Mouse (Mus musculus) forebrain, embryonic 12.5 days (tissue): Measurements from ENCODE around the gene Pxmp4. TPM values are rescaled to one million over a fixed set of nuclear protein-coding genes. Genes with fewer than 3 reads are reported as not detected.

ENCODE experiments used
- ATAC-seq: fragments of 200-750 bp; cut with Nextera tagmentation; 2 replicates; pipeline ENCODE4 v1.8.0; 2017; ENCODE audit warnings: moderate TSS enrichment; ENCODE audit not compliant: low FRiP score
- H3K27ac ChIP-seq: fragments of 300-500 bp; sonication (generic); 2 replicates; pipeline ENCODE4 v1.5.1; 2016; ENCODE audit warnings: mild to moderate bottlenecking
- H3K27me3 ChIP-seq: fragments of 300-500 bp; sonication (generic); 2 replicates; pipeline ENCODE4 v1.6.1; 2016; ENCODE audit warnings: mild to moderate bottlenecking
- H3K36me3 ChIP-seq: fragments of 300-500 bp; sonication (generic); replicated peaks from 2 replicates; pipeline ENCODE4 v1.6.1; 2016; ENCODE audit warnings: mild to moderate bottlenecking
- H3K4me1 ChIP-seq: fragments of 300-500 bp; sonication (generic); 2 replicates; pipeline ENCODE4 v1.6.1; 2016
- H3K4me2 ChIP-seq: fragments of 300-500 bp; sonication (generic); 2 replicates; pipeline ENCODE4 v1.6.1; 2016; ENCODE audit warnings: mild to moderate bottlenecking, moderate library complexity
- H3K4me3 ChIP-seq: fragments of 300-500 bp; sonication (generic); replicated peaks from 2 replicates; pipeline ENCODE4 v1.5.1; 2016; ENCODE audit warnings: mild to moderate bottlenecking
- H3K9ac ChIP-seq: fragments of 300-500 bp; sonication (generic); 2 replicates; pipeline ENCODE4 v1.6.1; 2016; ENCODE audit warnings: mild to moderate bottlenecking
- H3K9me3 ChIP-seq: fragments of 300-500 bp; sonication (generic); 2 replicates; pipeline ENCODE4 v1.6.1; 2016
- WGBS: fragments of 180-500 bp; shearing (Covaris S2); methylation state at CpG from one replicate; pipeline ENCODE4 v1.1.7; 2016; 5-methylcytosine and 5-hydroxymethylcytosine counted together
- polyA plus RNA-seq: library from polyadenylated mRNA; unstranded; fragments of >200 nt; fragmentation: Nextera tagmentation; extraction: Ambion mirVana; gene quantifications from 2 replicates; pipeline ENCODE4 v1.2.1, GENCODE M21; 2016

Pxmp4 gene
- polyA plus RNA-seq, 1 experiment from 2014 or later = 11.2 TPM

- ATAC-seq = no peak
- H3K36me3 ChIP-seq = peaks cover 58% of the 10 kb centered on the region
- no peak overlapping the region for H3K4me3 ChIP-seq
- H3K4me2 ChIP-seq = no peak overlapping the region
- 0 out of 2 replicates have a peak, but pooled peaks cover 2% of the 10 kb centered on the region for H3K9me3 ChIP-seq
- H3K9ac ChIP-seq = no peak overlapping the region
- H3K27ac ChIP-seq = no peak overlapping the region
- no peaks in the 10 kb centered on the region for H3K27me3 ChIP-seq
- H3K4me1 ChIP-seq = no peaks in the 10 kb centered on the region
- WGBS = 93% methylated on average over 5 of the region's 5 CpGs
Measured at GRCm38 (mm10) chr2:154633039-154633742, 29.7 kb upstream of the Pxmp4 start.

DNA sequence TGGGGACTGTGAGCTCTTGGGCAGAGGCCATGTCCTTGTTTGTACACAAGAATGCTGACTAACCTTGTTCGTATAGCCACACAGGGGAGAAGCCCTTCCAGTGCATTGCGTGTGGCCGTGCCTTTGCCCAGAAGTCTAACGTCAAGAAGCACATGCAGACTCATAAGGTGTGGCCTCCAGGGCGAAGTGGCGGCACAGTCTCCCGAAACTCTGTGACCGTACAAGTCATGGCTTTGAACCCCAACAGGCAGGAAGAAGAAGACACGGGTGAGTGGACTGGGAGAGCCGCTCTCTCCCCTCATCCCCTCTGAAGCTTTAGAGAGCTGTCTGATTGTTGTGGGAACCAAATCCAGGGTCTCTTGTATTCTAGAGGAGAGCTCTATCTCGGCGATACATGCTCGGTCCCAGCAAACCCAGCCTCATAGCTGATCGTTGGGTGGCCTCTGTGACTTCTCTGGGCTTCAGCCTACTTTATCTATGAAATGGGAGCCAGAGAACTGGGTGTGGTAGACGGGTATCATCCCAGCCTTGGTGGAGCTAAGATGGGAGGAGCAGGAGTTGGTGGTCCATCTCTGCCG, 28.8 kb upstream of the Pxmp4 start:
- H3K4me1 ChIP-seq = no peaks in the 10 kb centered on the region
- 92% methylated on average over 16 of the region's 16 CpGs for WGBS
- no peaks in the 10 kb centered on the region for H3K9me3 ChIP-seq
- H3K4me3 ChIP-seq = no peak overlapping the region
- no peak overlapping the region for H3K9ac ChIP-seq
- no peak for ATAC-seq
- peaks cover 54% of the 10 kb centered on the region for H3K36me3 ChIP-seq
- H3K27ac ChIP-seq = no peak overlapping the region
- H3K4me2 ChIP-seq = no peak overlapping the region
- H3K27me3 ChIP-seq = no peaks in the 10 kb centered on the region

GRCm38 (mm10) chr2:154630531-154630930, 27.0 kb upstream of the Pxmp4 start:
- no peak overlapping the region for H3K27ac ChIP-seq
- no peak overlapping the region for H3K9ac ChIP-seq
- no peaks in the 10 kb centered on the region for H3K9me3 ChIP-seq
- no peak for ATAC-seq
- no peak overlapping the region for H3K4me3 ChIP-seq
- H3K36me3 ChIP-seq = peaks cover 49% of the 10 kb centered on the region
- no peaks in the 10 kb centered on the region for H3K4me1 ChIP-seq
- no peaks in the 10 kb centered on the region for H3K27me3 ChIP-seq
- 76% methylated on average over 5 of the region's 5 CpGs for WGBS
- H3K4me2 ChIP-seq = no peak overlapping the region

GRCm38 (mm10) chr2:154624137-154624536, 20.6 kb upstream of the Pxmp4 start:
- H3K4me2 ChIP-seq = no peak overlapping the region
- H3K36me3 ChIP-seq = peaks cover 48% of the 10 kb centered on the region
- no peak overlapping the region for H3K9ac ChIP-seq
- ATAC-seq = no peak
- H3K27ac ChIP-seq = no peak overlapping the region
- H3K27me3 ChIP-seq = no peaks in the 10 kb centered on the region
- peaks cover 3% of the 10 kb centered on the region for H3K9me3 ChIP-seq
- H3K4me3 ChIP-seq = no peak overlapping the region
- no peaks in the 10 kb centered on the region for H3K4me1 ChIP-seq

GRCm38 (mm10) chr2:154621684-154622083, 18.2 kb upstream of the Pxmp4 start:
- no peak overlapping the region for H3K4me3 ChIP-seq
- H3K36me3 ChIP-seq = peaks cover 35% of the 10 kb centered on the region
- no peak overlapping the region for H3K27ac ChIP-seq
- no peak for ATAC-seq
- H3K4me1 ChIP-seq = no peaks in the 10 kb centered on the region
- WGBS = 88% methylated on average over 5 of the region's 5 CpGs
- H3K4me2 ChIP-seq = no peak overlapping the region
- peaks cover 3% of the 10 kb centered on the region for H3K9me3 ChIP-seq
- H3K27me3 ChIP-seq = no peaks in the 10 kb centered on the region
- no peak overlapping the region for H3K9ac ChIP-seq

DNA sequence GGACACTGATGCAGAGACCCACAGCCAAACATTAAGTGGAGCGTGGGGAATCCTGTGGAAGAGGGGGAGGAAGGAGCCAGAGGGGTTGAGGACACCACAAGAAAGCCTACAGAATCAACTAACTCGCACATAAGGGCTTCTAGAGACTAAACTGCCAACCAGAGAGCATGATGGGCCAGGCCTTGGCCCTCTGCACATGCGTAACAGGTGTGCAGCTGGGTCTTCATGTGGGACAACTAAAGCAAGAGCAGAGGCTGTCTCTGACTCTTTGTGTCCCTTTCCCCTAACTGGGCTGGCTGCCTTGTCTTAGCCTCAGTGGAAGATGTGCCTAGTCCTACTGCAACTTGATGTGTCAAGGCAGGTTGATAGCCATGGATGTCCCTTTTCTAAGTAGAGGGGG, 13.6 kb upstream of the Pxmp4 start:
- WGBS = 91% methylated on average over 3 of the region's 3 CpGs

GRCm38 (mm10) chr2:154615674-154616073, 12.2 kb upstream of the Pxmp4 start:
- Histone ChIP-seq H3K9me3 (no peaks in the 10 kb centered on the region), H3K36me3 (no peaks in the 10 kb centered on the region), H3K4me1 (peaks cover 21% of the 10 kb centered on the region), H3K27ac (no peak overlapping the region), H3K4me2 (no peak overlapping the region), H3K9ac (no peak overlapping the region), H3K27me3 (no peaks in the 10 kb centered on the region), H3K4me3 (no peak overlapping the region)
- ATAC-seq = no peak
- whole genome bisulfite sequencing = 94% methylated on average over 5 of the region's 5 CpGs

More for the DNA sequence above, 13.6 kb upstream of the Pxmp4 start:
- Histone ChIP-seq H3K4me1 (peaks cover 21% of the 10 kb centered on the region), H3K27me3 (no peaks in the 10 kb centered on the region), H3K4me2 (no peak overlapping the region), H3K4me3 (no peak overlapping the region), H3K9ac (no peak overlapping the region), H3K9me3 (no peaks in the 10 kb centered on the region), H3K27ac (no peak overlapping the region), H3K36me3 (no peaks in the 10 kb centered on the region)
- no peak for ATAC-seq

- Histone ChIP-seq H3K4me1 (peaks cover 21% of the 10 kb centered on the region), H3K9ac (no peak overlapping the region), H3K36me3 (no peaks in the 10 kb centered on the region), H3K27me3 (no peaks in the 10 kb centered on the region), H3K4me2 (peak overlapping the region; percentile 15; the same call in 1 of the 2 replicates), H3K4me3 (no peak overlapping the region), H3K27ac (0 out of 2 replicates have a peak overlapping the region, but pooled peaks have one; percentile 98), H3K9me3 (no peaks in the 10 kb centered on the region)
- ATAC-seq = no peak
- 74% methylated on average over 19 of the region's 19 CpGs for WGBS
Measured at GRCm38 (mm10) chr2:154614841-154615576, 11.5 kb upstream of the Pxmp4 start.

DNA sequence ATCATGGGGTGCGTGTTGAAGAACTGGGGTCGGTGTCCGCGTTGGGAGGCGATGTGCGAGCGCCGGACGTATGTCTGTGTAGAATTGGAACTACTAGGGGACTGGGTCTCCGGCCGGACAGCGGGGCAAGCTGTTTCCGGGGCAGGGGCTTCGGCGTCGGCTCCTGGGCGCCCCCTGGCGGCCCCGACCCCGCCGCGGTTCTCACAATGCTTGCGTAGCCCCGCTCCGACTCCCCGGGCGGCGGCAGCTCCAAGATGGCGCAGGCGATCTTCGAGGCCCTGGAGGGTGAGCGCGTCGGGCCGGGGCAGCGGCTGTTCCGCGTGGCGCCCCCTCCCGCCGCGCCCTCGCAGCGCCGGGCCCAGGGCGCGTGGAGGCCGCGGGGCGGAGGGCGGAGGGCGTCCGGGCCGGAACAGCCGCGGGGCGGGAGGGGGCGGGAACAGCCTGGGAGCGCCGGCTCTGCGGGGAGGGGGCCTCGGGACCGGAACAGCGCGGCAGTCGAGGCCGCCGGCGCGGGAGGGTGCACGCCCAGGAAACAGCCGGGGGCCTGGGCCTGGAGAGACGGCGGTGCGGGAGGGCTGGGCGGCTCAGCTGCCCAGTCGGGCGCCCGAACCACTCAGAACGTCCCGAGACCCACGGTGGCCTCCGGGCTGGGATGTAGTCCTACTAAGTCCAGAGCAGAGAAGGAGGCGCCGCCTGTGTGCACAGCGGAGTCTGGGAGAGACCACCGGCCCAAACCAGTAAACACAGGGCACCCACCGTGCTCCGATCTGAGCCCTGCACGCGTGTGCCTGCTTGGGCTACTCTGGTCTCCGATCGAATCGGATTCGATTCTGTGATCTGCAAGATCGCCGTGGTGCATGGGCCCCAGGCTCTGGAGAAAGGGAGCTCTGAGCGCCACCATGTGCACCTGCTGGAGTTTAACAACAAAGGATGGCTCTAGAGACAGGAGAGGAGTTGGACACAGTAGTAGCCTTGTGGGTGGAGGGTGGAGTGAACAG, 9.9 kb upstream of the Pxmp4 start, which contains the start of the genes Zfp341 and 4930519P11Rik:
Gene Zfp341, plus strand, starts transcription at position 180 of the 998 bp plus-strand sequence.
Gene 4930519P11Rik, minus strand, starts transcription at position 320 of the 998 bp plus-strand sequence.
- peak within 1 kb of the TSS; percentile 98 for H3K27ac ChIP-seq
- WGBS = under 1% methylated on average over 67 of the region's 98 CpGs
- H3K4me1 ChIP-seq = peaks cover 21% of the 10 kb centered on the region
- peak; percentile 95 for ATAC-seq
- peak within 1 kb of the TSS; percentile 56 for H3K4me3 ChIP-seq
- H3K9ac ChIP-seq = peak within 1 kb of the TSS; percentile 81
- H3K4me2 ChIP-seq = peak within 1 kb of the TSS; percentile 72
- H3K9me3 ChIP-seq = no peaks in the 10 kb centered on the region
- peaks cover 9% of the 10 kb centered on the region; the same call in 1 of the 2 replicates for H3K27me3 ChIP-seq
- H3K36me3 ChIP-seq = no peaks in the 10 kb centered on the region

DNA sequence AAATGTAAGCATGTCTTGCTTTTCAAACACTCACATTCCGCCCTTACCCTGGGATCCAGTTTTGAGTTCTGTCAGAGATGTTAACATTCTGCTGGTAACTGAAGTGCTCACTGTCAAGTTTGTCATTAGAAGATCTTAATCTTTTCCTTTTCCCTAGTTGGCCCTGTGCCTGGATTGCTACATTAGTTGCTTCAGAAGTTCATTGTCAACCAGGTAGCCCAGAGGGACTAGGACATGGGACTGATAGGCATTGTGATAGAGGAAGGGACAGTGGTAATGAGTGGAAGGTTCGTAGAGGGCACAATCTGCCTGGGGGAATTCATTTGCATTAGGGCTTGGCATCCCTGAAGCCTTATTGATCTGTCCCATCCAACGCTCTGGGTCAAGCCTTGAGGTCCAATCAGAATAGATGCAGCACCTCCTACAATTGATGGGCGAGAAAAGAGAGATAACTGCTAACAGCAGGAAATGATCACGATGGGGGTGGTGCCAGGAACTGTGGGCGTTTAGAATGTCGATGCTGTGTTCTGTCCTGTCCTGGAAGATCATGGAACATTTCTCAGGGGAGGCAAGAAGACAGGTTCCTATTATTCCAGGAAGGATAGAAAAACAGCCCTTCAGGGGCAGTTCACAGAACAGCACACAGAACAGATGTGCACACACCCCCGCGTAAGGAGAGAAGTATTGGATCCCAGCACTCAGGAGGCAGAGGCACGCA, 5.7 kb upstream of the Pxmp4 start:
- Histone ChIP-seq H3K4me2 (no peak overlapping the region), H3K36me3 (no peaks in the 10 kb centered on the region), H3K27me3 (peaks cover 24% of the 10 kb centered on the region), H3K27ac (no peak overlapping the region), H3K9me3 (no peaks in the 10 kb centered on the region), H3K9ac (no peak overlapping the region), H3K4me3 (no peak overlapping the region), H3K4me1 (peaks cover 14% of the 10 kb centered on the region)
- ATAC-seq = no peak
- WGBS = 78% methylated on average over 10 of the region's 10 CpGs

GRCm38 (mm10) chr2:154606965-154607364, 3.5 kb upstream of the Pxmp4 start:
- Histone ChIP-seq H3K9ac (no peak overlapping the region), H3K27ac (no peak overlapping the region), H3K27me3 (peaks cover 24% of the 10 kb centered on the region), H3K4me3 (no peak overlapping the region), H3K4me2 (no peak overlapping the region), H3K9me3 (no peaks in the 10 kb centered on the region), H3K36me3 (no peaks in the 10 kb centered on the region), H3K4me1 (peaks cover 13% of the 10 kb centered on the region)
- ATAC-seq = no peak
- 88% methylated on average over 1 of the region's 1 CpGs for WGBS
